Mouse (Mus musculus) layer of hippocampus, postnatal 14 days (tissue): ENCODE measurements around the gene Plxdc1. TPM values are rescaled to one million over a fixed set of nuclear protein-coding genes. Genes with fewer than 3 reads are reported as not detected.
A peak's percentile ranks its signal among the peaks of the same experiment; 100 is the strongest.

Source experiments
- DNase-seq, 2 experiments: peaks; one replicate each; pipeline ENCODE4 v3.0.0; 2021 to 2022; ENCODE audit warnings: low spot score in 2 of 2, mixed read lengths in 1 of 2
- total RNA-seq, 2 experiments: library from RNA; stranded (reverse); gene quantifications; 2 replicates each; pipeline ENCODE4 v1.2.3; 2021

Plxdc1 gene
- total RNA-seq, 2 experiments from 2014 or later, result 7.9 to 9.6 TPM

DNA sequence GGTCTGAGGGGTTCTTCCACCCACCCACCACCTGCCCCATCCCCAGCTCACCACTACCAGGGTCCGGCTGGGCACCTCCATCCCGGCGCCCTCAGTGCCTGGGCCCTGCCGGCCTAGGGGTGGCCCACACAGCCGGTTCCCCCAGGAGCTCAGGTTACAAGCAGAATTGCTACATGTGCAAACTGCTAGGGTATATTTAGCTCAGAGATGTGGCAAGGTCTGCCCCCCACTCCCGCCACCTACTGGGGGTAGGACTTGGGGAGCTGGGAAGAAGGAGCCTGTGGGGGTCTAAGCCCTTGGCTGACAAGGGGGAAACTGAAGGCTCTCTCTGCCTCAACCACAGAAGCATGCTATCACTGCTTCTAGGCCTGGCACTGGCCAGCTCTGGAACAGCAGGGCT is 32.0 kb upstream of the Plxdc1 start:
- no peak for DNase-seq

DNA sequence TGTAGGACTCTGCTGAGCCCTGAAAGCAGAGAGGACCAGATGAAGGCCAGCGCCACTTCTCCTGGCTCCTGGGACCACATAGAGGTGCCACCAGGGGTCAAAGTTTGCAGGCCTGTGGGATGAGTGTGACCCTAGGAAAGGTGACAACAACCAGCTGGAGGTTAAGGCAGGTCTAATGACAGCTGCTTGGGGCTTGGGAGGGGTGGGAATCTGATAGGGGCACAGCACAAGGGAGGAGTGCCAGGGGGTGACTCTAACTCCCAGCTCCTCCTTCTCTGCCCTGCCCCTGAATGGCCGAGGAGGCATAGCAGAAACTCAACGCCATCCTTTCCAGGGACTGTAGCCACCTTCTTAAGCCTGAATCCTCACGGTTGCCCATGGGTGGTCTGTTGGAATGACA is 30.6 kb upstream of the Plxdc1 start:
- DNase-seq, result no peak

DNA sequence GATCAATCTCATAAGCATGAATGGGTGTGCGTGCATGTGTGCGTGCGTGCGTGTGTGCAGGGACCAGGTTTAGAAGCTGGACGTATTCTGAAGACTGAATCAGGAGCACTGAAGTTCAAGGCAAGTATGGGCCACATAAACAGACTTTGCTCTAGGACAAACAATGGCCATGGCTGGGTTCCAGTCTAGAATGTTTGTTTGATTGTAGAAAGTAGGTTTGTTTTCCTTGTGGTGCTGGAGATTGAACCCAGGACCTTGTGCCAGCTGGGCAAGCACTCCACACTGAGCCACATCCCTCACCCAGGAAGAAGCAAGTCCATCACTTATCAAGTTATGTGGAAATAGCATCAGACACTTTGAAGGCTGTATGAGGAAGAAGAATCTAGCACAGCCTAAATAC is 29.9 kb upstream of the Plxdc1 start:
- no peak for DNase-seq

DNA sequence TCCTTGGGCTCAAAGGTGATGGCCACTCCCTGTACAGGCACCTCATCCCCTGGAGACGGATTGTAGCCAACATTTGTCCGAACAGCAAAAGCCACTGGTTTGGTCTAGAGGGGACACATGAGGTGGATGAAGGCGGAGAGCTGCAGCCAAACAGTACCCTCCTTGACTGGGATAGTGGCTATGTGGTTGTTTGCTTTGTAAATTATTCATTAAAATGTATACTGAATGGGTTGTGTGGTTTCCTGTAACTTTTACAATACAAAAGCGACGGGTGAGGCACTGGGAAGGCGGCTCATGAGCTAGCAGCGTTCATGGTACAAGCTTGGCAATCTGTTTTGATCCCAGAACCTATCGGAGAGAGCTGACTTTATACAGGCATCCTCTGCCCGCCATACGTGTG is 26.6 kb upstream of the Plxdc1 start:
- no peak for DNase-seq

- DNase-seq, result no peak
Observed at GRCm38 (mm10) chr11:98011716-98012115, 25.5 kb upstream of the Plxdc1 start.

GRCm38 (mm10) chr11:98008087-98008486 is 21.8 kb upstream of the Plxdc1 start:
- DNase-seq, result no peak

- DNase-seq, result no peak
Observed at GRCm38 (mm10) chr11:98005686-98006085, 19.4 kb upstream of the Plxdc1 start.

DNA sequence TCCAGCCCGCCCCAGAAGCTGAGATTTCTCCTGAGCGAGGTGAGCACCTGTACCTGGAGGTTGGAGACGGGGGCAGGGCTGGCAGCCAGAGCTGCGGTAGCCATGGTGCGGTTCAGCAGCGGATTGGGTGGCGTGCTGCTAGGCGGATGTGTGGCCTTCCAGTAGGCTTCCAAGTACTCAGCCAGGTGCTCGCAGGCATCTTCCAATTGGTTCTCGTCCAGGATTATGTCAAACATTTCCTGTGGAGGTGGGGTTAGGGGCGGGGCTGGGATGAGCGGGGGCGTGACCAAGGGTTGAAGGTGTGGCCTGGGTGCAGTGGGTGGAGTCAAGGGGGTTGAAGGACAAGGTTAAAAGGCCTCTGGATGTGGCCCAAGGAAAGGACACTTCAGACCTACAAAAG is 18.8 kb upstream of the Plxdc1 start:
- DNase-seq, result no peak

GRCm38 (mm10) chr11:98004161-98004560 is 17.9 kb upstream of the Plxdc1 start:
- peak in 1 of 2 experiments; percentile 54 for DNase-seq

- no peak for DNase-seq
Observed at GRCm38 (mm10) chr11:98003171-98003671, 17.0 kb upstream of the Plxdc1 start.

DNA sequence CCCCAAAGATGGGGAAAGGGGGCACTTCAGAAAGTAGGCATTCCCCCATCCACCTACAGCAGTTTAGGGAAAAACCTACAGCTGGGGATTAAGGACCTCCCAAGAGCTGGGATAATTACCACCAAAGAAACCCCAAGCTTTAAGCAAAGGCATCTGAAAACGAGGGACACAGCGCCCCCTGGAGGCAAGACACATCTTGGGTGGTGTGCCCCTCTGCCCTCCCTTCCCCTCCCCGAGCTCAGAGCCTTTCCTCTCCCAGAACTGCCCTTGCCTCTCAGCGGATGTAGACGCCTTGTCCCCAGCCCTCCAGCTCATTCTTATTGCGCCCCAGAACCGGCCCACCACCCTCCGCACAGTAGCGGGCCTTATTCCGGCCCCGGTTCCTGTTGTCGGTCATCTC is 16.4 kb upstream of the Plxdc1 start:
- DNase-seq, result peak; percentile 74 to 77

- no peak for DNase-seq
Observed at GRCm38 (mm10) chr11:98001986-98002385, 15.7 kb upstream of the Plxdc1 start.

DNA sequence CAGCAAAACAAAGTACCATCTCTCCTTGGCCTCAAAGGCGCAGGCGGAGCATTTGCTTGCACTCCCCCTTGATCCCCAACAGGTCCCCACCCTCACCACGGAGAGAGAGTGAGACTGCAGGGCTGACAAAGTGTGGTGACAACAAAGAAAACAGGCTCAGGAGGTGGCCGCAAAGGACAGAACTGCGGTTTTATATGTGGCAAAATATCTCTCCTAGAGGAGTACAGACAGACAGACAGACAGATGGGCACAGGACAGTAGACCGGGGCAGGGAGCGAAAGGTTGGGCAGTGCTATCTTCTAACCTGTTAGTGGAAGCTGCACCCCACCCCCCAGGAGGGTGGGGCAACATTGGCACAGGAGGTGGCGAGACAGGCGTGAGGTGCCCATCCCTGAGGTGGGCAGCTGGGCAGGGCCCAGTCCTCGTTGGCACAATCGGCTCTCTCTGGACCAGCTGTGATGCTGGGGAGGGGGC is 15.1 kb upstream of the Plxdc1 start:
- DNase-seq, result no peak

DNA sequence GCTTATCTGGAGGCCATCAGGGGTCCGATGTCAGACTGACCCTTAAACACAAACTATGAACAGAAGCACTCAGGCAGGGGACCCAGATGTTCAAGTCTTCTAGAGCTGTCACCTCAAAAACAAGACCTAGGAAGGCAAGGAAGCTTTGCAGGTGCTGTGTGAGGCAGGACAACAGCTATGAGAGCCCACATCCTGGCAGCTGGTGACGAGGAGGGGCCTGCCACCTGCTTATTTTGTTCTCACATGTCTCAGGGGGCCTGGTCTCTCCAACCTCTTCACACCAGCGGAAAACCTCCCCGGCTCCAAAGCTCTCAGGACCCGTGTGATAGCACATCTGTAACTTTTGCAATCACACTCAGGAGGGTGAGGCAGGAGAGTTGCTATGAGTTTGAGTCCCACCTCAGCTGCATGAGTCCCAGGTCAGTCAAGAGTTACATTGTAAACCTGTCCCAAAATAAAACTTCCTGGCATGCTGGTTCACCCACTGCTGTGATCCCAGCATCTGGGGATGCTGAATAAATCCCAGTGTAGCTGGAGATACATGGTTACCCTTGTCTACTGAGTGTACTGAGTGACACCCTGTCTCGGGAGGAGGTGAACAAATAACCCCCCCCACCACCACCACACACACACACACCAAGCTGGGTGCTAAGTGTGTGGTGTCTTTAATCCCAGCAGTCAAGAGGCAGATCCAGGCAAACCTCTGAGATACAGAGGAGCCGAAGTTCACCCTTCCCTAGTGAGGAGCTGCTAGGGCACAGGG is 14.3 kb upstream of the Plxdc1 start:
- no peak for DNase-seq

GRCm38 (mm10) chr11:97999748-98000147 is 13.5 kb upstream of the Plxdc1 start:
- DNase-seq, result no peak

DNA sequence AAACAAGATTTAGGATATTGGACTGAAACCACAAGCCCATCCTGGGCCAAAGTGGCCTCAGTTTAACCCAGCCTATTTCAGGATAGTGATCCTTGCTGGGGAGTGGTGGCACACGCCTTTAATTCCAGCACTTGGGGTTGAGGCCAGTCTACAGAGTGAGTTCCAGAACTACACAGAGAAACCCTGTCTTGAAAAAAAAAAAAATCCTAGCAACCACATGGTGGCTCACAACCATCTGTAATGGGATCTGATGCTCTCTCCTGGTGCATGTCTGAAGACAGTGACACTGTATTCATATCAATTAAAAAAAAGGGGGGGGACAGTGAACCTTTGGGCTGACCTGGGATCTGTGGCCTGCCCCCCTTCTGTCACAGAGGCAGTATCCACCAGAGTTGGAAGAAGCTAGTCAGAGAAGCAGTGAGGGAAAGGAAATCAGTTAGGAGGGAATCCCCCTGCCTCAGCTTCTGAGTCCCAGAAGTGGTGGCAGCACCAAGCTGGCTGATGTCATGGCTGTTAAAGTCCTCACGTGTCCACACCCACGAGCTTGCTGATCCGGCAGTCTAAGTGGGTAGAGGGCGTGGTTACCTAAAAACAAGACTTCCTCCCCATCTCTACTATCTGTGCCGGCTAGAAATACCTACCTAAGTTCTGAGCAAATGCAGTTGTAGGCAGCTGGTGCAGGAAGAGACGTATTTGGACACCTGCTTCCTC is 12.8 kb upstream of the Plxdc1 start:
- DNase-seq, result no peak

- no peak for DNase-seq
Observed at GRCm38 (mm10) chr11:97998074-97998793, 12.0 kb upstream of the Plxdc1 start.

DNA sequence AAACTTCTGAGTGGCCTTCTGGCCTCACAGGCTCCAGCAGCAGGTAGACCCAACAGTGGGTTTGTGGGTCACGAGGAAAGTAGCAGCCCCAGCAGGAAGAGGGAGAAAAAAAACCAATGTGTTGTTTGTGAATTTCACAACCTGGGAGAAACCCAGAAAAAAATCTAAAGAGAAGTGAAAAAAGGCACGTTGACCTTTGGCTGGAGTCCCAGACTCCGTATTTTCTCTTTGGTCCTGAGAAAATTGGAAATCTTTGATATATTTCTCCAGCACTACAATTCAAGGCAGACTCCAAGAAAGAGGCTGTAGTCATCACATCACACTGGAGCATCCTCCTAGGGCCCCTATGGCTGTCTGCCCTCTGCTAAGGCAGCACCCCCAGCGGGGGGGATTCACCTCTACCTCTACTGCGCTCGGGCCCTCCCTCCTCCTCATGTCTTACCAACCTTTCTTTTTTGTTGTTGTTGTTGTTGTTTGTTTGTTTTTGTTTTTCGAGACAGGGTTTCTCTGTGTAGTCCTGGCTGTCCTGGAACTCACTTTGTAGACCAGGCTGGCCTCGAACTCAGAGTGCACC is 11.2 kb upstream of the Plxdc1 start:
- no peak for DNase-seq

DNA sequence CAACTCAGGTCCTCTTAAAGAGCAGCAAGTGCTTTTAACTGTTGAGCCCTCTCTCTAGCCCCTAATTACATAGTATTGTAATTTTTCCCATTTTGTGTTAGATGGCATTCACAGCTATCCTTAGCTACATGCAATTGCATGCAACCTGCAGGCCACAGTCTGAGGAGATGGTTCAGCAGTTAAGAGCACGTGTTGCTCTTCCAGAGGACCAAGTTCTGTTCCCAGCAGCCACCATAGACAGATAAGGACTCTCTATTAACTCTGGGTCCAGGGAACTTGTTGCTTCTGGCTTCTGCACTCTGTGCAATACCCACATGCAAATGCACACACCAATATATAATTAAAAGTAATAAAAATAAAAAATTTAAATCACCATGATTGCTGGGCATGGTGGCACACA is 10.4 kb upstream of the Plxdc1 start:
- DNase-seq, result no peak

GRCm38 (mm10) chr11:97995564-97996288 is 9.5 kb upstream of the Plxdc1 start, which contains the start of gene Arl5c:
Arl5c (minus strand) TSS chr11:97996181.
- no peak for DNase-seq
